Mouse (Mus musculus) stomach, embryonic 14.5 days (tissue): ENCODE measurements around the gene Igdcc4. TPM values are rescaled to one million over a fixed set of nuclear protein-coding genes. Genes with fewer than 3 reads are reported as not detected.

Source experiments
- ATAC-seq: fragments of 200-750 bp; cut with Nextera tagmentation; 2 replicates; pipeline ENCODE4 v1.8.0; 2017; ENCODE audit warnings: low read depth, moderate TSS enrichment; ENCODE audit not compliant: insufficient number of reproducible peaks, insufficient read depth, low FRiP score
- H3K27ac ChIP-seq: fragments of 300-500 bp; sonication (generic); 2 replicates; pipeline ENCODE4 v1.5.1; 2014; ENCODE audit warnings: mild to moderate bottlenecking, low read length, moderate library complexity, mixed read lengths
- H3K27me3 ChIP-seq: fragments of 300-500 bp; sonication (generic); 2 replicates; pipeline ENCODE4 v1.6.1; 2014; ENCODE audit warnings: low read length, control low read depth, mixed read lengths; ENCODE audit not compliant: control insufficient read depth, insufficient read depth
- H3K36me3 ChIP-seq: fragments of 300-500 bp; sonication (generic); 2 replicates; pipeline ENCODE4 v1.6.1; 2014; ENCODE audit warnings: mild to moderate bottlenecking, control low read depth, low read length, moderate library complexity, mixed read lengths; ENCODE audit not compliant: control insufficient read depth, insufficient read depth
- H3K4me1 ChIP-seq: fragments of 300-500 bp; sonication (generic); 2 replicates; pipeline ENCODE4 v1.6.1; 2014; ENCODE audit warnings: low read length, control low read depth, mixed read lengths; ENCODE audit not compliant: control insufficient read depth, insufficient read depth
- H3K4me2 ChIP-seq: fragments of 300-500 bp; sonication (generic); replicated peaks from 2 replicates; pipeline ENCODE4 v1.6.1; 2014; ENCODE audit warnings: low read depth, low read length, control low read depth
- H3K4me3 ChIP-seq: fragments of 300-500 bp; sonication (generic); 2 replicates; pipeline ENCODE4 v1.5.1; 2014; ENCODE audit warnings: low read depth, low read length, control low read depth
- H3K9ac ChIP-seq: fragments of 300-500 bp; sonication (generic); replicated peaks from 2 replicates; pipeline ENCODE4 v1.6.1; 2014; ENCODE audit warnings: low read depth, mild to moderate bottlenecking, control low read depth, low read length, moderate library complexity, mixed read lengths
- H3K9me3 ChIP-seq: fragments of 300-500 bp; sonication (generic); 2 replicates; pipeline ENCODE4 v1.6.1; 2016; ENCODE audit warnings: low read depth, low read length, control low read depth; ENCODE audit not compliant: control insufficient read depth
- WGBS: fragments of 180-500 bp; shearing (Covaris S2); extraction: QIAGEN DNeasy Blood & Tissue Kit; methylation state at CpG from one replicate; pipeline ENCODE4 v1.1.7; 2014; 5-methylcytosine and 5-hydroxymethylcytosine counted together
- polyA plus RNA-seq: library from polyadenylated mRNA; unstranded; fragments of >200 nt; fragmentation: Nextera tagmentation; extraction: Ambion mirVana; gene quantifications from 2 replicates; pipeline ENCODE4 v1.2.1, GENCODE M21; 2014

Igdcc4 gene
- polyA plus RNA-seq, 1 experiment from 2014 or later: 43.3 TPM

DNA sequence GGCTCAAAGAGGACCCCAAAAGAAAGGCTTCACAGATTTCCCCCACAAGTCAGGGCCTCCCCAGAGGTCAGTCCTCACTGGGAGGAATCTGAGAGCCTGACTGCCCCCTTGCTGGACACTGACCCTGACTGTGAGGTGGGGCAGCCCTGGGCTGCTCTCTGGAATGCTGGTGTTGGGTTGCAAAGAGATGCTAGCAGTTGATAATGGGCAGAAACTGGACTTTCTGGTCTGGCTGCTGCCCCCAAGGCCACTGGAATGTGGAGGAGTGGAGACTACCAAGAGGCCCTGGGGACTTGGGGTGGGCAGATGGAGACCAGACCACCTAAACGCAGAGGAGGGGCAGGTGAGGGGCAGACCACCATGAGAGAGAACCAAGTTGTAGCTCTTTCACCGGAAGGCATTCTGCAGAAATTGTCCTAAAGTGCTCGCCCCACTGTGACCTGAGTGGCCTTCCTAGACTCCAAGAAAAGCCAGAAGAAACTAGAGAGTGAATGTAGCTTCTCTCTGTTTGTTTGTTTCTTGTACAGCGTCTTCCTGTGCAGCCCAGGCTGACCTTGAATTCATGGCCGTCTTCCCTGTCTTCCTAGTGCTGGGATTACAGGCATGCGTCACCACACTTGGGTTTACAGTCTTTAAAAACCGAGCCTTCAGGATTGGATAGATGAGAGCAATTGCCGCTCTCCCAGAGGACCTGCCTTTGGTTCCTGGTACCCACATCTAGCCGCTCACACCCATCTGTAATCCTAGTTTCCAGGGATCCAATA is 53.6 kb downstream of the Igdcc4 start:
- Histone ChIP-seq H3K9me3 (no peaks in the 10 kb centered on the region), H3K36me3 (no peaks in the 10 kb centered on the region), H3K27ac (peak overlapping the region; percentile 52; the same call in 1 of the 2 replicates), H3K4me2 (no peak overlapping the region), H3K27me3 (no peaks in the 10 kb centered on the region), H3K9ac (no peak overlapping the region), H3K4me3 (no peak overlapping the region), H3K4me1 (peaks cover 11% of the 10 kb centered on the region; the same call in 1 of the 2 replicates)
- ATAC-seq: peak; percentile 47; the same call in 1 of the 2 replicates
- 59% methylated on average over 9 of the region's 9 CpGs for WGBS

DNA sequence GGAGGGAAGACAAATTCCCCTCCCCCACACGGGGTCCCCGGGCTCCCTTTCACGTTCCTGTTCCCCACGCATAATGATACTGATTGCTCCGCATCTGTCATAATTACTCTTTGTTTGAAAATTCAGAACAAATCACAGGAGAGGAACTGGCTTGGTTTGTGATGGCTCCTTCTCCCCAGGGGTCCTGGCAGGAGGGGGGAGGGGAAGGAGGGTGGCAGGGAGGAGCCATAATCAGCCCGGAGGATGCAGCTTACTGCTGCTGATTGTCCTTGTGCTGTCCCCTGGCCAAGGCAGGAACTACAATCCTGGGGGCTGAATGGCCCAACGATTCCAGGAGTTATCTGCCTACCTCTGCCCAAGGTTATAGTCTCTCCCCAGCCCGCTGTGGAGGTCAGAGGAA is 55.3 kb downstream of the Igdcc4 start:
- no peaks in the 10 kb centered on the region for H3K36me3 ChIP-seq
- no peaks in the 10 kb centered on the region for H3K27me3 ChIP-seq
- H3K4me3 ChIP-seq: no peak overlapping the region
- peaks cover 11% of the 10 kb centered on the region; the same call in 1 of the 2 replicates for H3K4me1 ChIP-seq
- 14% methylated on average over 8 of the region's 8 CpGs for WGBS
- no peak overlapping the region for H3K27ac ChIP-seq
- H3K9me3 ChIP-seq: no peaks in the 10 kb centered on the region
- ATAC-seq: no peak
- H3K9ac ChIP-seq: no peak overlapping the region
- no peak overlapping the region for H3K4me2 ChIP-seq

DNA sequence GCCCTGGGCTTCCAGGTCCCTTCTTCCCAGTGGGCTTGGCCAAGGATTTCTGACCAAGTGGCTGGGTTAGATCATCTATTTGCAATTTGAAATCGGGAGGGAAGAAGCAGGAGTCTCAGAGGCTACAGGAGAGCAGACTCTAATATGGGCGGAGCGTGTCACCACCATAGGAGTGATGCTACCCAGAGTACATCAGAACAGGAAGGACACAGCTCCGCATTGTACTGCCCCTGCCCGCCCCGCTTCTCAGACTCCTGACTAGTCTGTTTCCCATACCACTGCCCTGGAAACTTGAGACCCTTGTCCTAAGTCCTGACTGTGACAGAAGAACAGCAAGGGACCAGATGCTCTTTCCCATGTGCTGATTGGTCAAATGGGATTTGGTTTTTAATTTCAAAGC is 56.3 kb downstream of the Igdcc4 start:
- H3K4me3 ChIP-seq: no peak overlapping the region
- no peaks in the 10 kb centered on the region for H3K36me3 ChIP-seq
- no peak overlapping the region for H3K27ac ChIP-seq
- H3K9ac ChIP-seq: no peak overlapping the region
- H3K4me2 ChIP-seq: no peak overlapping the region
- 57% methylated on average over 6 of the region's 6 CpGs for WGBS
- ATAC-seq: no peak
- no peaks in the 10 kb centered on the region for H3K27me3 ChIP-seq
- no peaks in the 10 kb centered on the region for H3K9me3 ChIP-seq
- H3K4me1 ChIP-seq: peaks cover 11% of the 10 kb centered on the region; the same call in 1 of the 2 replicates

DNA sequence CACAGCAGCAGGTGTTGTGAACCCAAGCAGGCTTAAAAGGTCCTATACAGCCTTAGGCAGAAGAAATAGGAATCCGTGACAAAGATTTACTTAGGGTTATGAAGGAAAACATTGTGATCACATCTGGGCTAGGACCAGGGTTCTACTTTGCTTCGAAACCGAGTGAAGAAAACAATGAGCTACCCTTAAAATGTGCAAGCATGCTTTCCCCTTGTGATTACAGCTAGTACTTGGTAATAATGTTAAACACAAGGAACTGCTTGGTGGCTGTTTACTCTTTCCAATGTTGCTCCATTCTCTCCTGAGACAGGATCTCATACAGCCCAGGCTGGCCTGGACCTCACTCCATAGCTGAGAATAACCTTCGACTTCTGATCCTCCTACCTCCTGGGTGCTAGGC is 59.9 kb downstream of the Igdcc4 start:
- 54% methylated on average over 4 of the region's 4 CpGs for WGBS
- Histone ChIP-seq H3K27me3 (peaks cover 3% of the 10 kb centered on the region; the same call in 1 of the 2 replicates), H3K27ac (no peak overlapping the region), H3K9ac (no peak overlapping the region), H3K4me1 (peaks cover 4% of the 10 kb centered on the region; the same call in 1 of the 2 replicates), H3K9me3 (no peaks in the 10 kb centered on the region), H3K36me3 (no peaks in the 10 kb centered on the region), H3K4me2 (no peak overlapping the region), H3K4me3 (no peak overlapping the region)
- ATAC-seq: no peak

DNA sequence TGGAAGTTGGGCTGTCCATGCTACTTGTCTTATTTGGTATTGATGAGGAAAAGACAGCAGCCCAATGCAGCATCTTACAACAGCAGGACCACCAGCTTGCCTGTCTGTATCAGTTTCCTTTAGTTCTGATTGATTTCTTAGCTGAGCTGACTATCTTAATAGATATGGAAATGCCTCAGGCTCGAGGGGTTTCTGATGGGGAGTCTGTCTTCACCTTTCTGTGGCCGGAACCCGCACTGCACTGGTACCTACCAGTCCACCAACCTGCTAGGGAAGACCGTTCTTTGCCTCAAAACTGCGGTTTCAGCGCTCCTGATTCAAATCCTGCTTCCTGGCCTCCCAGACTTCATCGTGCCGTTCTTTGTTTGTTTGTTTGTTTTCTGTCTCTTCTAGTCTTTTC is 60.6 kb downstream of the Igdcc4 start:
- Histone ChIP-seq H3K27me3 (peaks cover 3% of the 10 kb centered on the region; the same call in 1 of the 2 replicates), H3K4me3 (no peak overlapping the region), H3K27ac (no peak overlapping the region), H3K36me3 (no peaks in the 10 kb centered on the region), H3K9me3 (no peaks in the 10 kb centered on the region), H3K9ac (no peak overlapping the region), H3K4me2 (no peak overlapping the region), H3K4me1 (peaks cover 4% of the 10 kb centered on the region; the same call in 1 of the 2 replicates)
- ATAC-seq: no peak
- 38% methylated on average over 8 of the region's 8 CpGs for WGBS

DNA sequence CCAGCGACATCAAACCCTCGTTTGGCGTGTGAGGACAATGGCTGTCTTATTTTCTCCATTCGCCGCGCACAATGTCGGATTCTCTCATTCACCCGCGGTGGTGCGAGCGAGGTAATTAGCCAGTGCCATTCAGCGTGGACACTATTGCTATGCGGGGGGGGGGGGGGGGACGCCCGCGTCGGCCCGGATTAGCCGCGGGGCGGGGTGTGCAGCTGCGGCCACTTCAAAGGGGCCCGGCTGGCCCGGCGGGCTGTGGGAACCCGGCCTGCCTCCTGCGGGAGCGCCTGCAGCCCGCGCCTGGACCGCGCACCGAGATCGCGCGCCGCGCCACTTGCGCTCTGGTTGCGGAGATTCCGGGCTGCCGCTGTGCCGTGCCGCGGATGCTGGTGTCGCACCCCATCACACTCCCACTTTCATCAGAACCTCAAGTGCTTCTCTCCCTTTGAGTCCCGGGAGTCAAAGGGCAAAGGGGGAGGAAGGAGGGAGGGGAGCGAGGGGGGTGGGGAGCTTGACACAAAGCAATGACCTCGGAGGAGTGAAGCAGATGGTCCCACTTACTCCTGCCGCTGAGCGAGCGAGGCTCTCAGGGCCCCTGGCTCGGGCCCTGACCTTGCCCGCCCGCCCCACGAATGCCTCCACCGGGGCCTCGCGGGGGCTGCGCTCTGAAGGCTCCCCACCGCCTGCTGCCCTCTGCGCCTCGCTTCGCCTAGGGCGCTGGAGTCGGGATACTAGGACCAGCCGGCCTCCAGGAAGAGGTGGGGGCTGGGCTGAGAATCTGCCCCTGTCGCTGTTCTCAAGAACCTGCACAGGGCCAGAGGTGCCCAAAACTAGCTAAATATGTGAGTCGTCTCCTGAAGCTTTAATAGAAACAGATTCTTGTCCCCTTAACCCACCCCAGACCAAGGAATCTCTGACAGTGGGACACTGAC is 61.7 kb downstream of the Igdcc4 start:
- Histone ChIP-seq H3K9ac (no peak overlapping the region; the same call in 1 of the 2 replicates), H3K4me1 (peaks cover 4% of the 10 kb centered on the region; the same call in 1 of the 2 replicates), H3K9me3 (no peaks in the 10 kb centered on the region), H3K27ac (no peak overlapping the region), H3K27me3 (peaks cover 3% of the 10 kb centered on the region; the same call in 1 of the 2 replicates), H3K4me2 (peak overlapping the region; percentile 82), H3K4me3 (peak overlapping the region; percentile 39), H3K36me3 (no peaks in the 10 kb centered on the region)
- 2% methylated on average over 62 of the region's 69 CpGs for WGBS
- ATAC-seq: peak; percentile 51; the same call in 1 of the 2 replicates

DNA sequence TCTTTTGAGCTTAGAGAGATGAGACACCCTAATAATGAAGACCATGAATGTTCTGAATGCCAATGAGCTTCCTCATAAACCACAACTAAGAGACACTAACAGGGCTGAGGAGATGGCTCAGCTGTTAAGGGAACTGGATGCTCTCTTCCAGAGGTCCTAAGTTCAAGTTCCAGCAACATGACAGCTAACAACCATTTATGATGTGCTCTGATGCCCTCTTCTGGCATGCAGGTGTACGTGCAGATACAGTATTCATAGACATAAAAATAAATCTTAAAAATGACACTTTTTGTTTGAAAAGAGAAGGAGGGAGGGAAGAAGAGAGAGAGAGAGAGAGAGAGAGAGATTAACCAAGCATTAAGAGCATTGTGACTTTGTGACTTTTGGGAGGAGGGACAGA is 63.6 kb downstream of the Igdcc4 start:
- H3K9ac ChIP-seq: no peak overlapping the region
- H3K27ac ChIP-seq: no peak overlapping the region
- H3K4me1 ChIP-seq: peaks cover 12% of the 10 kb centered on the region; the same call in 1 of the 2 replicates
- H3K36me3 ChIP-seq: no peaks in the 10 kb centered on the region
- WGBS: 13% methylated on average over 1 of the region's 1 CpGs
- H3K27me3 ChIP-seq: peaks cover 3% of the 10 kb centered on the region; the same call in 1 of the 2 replicates
- H3K4me3 ChIP-seq: no peak overlapping the region
- H3K4me2 ChIP-seq: no peak overlapping the region
- no peak for ATAC-seq
- no peaks in the 10 kb centered on the region for H3K9me3 ChIP-seq

DNA sequence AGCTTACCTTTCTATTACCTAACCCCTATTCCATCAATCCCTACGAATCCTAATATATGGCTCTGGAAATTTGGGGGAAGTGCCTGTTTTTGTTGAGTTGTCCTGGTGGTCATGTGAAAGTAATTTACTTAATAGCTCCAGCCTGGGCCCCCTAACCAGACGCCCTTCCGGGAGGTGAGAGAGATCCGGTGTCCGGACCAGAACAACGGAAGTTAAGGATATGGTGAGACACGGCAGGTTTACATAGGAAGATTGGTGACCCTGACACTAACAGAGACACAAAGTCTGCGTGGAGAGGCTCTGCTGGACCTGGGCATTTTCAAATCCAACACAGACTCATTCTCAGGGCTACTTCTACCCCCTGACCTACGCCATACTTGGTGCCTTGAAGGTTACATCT is 65.1 kb downstream of the Igdcc4 start:
- Histone ChIP-seq H3K36me3 (no peaks in the 10 kb centered on the region), H3K9ac (no peak overlapping the region), H3K4me1 (peaks cover 12% of the 10 kb centered on the region; the same call in 1 of the 2 replicates), H3K27ac (no peak overlapping the region), H3K4me2 (no peak overlapping the region), H3K27me3 (peaks cover 3% of the 10 kb centered on the region; the same call in 1 of the 2 replicates), H3K9me3 (no peaks in the 10 kb centered on the region), H3K4me3 (no peak overlapping the region)
- WGBS: 37% methylated on average over 9 of the region's 9 CpGs
- ATAC-seq: no peak
